Mouse (Mus musculus) C2C12 (cell line): ENCODE results near the gene Il1rn. TPM values are rescaled to one million over a fixed set of nuclear protein-coding genes. Genes with fewer than 3 reads are reported as not detected.

ENCODE experiments used
- H3K27me3 ChIP-seq: one replicate; pipeline ENCODE4 v1.6.1; 2011; ENCODE audit not compliant: control insufficient read depth, insufficient read depth, insufficient read length
- H3K36me3 ChIP-seq: one replicate; pipeline ENCODE4 v1.6.1; 2011; ENCODE audit not compliant: control insufficient read depth, insufficient read depth
- H3K4me3 ChIP-seq: one replicate; pipeline ENCODE4 v1.5.1; 2011; ENCODE audit warnings: mild to moderate bottlenecking, control low read depth; ENCODE audit not compliant: poor library complexity, insufficient read depth, severe bottlenecking
- H3K79me2 ChIP-seq: one replicate; pipeline ENCODE4 v1.6.1; 2011; ENCODE audit not compliant: control insufficient read depth, insufficient read depth
- H3K79me3 ChIP-seq: one replicate; pipeline ENCODE4 v1.6.1; 2011; ENCODE audit warnings: low read depth, control low read depth
- H3ac ChIP-seq: one replicate; pipeline ENCODE3; 2011; ENCODE audit warnings: low read depth; ENCODE audit not compliant: control insufficient read depth, insufficient read length
- CEBPB ChIP-seq: IDR thresholded peaks from one replicate; pipeline ENCODE4 v1.6.1; 2011; ENCODE audit warnings: low read depth, mild to moderate bottlenecking, control low read depth, moderate library complexity
- CTCF ChIP-seq: IDR thresholded peaks from one replicate; pipeline ENCODE4 v1.5.1; 2011; ENCODE audit not compliant: control insufficient read depth, insufficient read depth, insufficient read length
- FOSL1 ChIP-seq: IDR thresholded peaks from one replicate; pipeline ENCODE4 v1.8.0; 2011; ENCODE audit warnings: mild to moderate bottlenecking, low read length; ENCODE audit not compliant: poor library complexity, insufficient read depth, severe bottlenecking
- MAX ChIP-seq: IDR thresholded peaks from one replicate; pipeline ENCODE4 v1.6.1; 2011; ENCODE audit warnings: mild to moderate bottlenecking, control low read depth
- MYOD1 ChIP-seq: IDR thresholded peaks from one replicate; pipeline ENCODE4 v1.6.1; 2011; ENCODE audit warnings: low read depth; ENCODE audit not compliant: control insufficient read depth, insufficient read length
- MYOG ChIP-seq: IDR thresholded peaks from one replicate; pipeline ENCODE4 v1.6.1; 2011; ENCODE audit not compliant: control insufficient read depth, insufficient read length; ENCODE audit errors: extremely low read depth
- USF1 ChIP-seq: IDR thresholded peaks from one replicate; pipeline ENCODE4 v1.6.1; 2011; ENCODE audit warnings: low read depth, mild to moderate bottlenecking, control low read depth, moderate library complexity
- long read RNA-seq, 2 experiments: library from polyadenylated mRNA; unstranded; transcript quantifications; one replicate each; pipeline ENCODE4 v2.0.0; 2019 to 2020
- polyA plus RNA-seq: library from polyadenylated mRNA; unstranded; fragments of >200 nt; fragmentation: generic; extraction: Trizol; gene quantifications from one replicate; pipeline ENCODE4 v1.2.1, GENCODE M21; 2012; ENCODE audit warnings: missing spikeins

Il1rn gene
- polyA plus RNA-seq, result 0.20 TPM
- long read RNA-seq, experiment 1, transcript Il1rn-204 (5 exons, 2,474 nt), result major isoform, 12 of 15 reads
- long read RNA-seq, experiment 1, partial matches to known transcripts, result 1 of 15 reads
- long read RNA-seq, experiment 1, other reads (novel, unspliced or antisense), result 0 of 15 reads
- long read RNA-seq, experiment 2, partial matches to known transcripts, result 0 of 2 reads
- long read RNA-seq, experiment 2, other reads (novel, unspliced or antisense), result 0 of 2 reads

DNA sequence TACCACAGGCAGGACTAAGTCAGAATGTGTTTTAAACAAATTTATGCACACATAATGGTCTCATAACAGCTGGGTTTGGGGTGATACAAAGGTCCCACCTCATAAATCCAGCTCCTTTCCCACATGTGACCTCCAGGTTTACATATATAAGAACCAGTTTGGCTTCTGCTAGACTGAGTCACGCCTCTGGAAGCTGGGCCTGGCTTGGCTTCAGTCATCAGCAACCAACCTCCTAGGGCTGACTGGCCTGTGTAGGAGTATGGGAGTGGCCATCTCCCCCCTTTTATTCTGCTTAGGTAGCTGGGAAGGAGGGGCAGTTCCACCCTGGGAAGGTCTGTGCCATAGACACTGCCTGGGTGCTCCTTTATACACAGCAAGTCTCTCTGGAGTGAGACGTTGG lies at the start of gene Il1rn:
Gene Il1rn, plus strand, starts transcription at position 309 of the 400 bp plus-strand sequence.
- Histone ChIP-seq H3K79me2 (no peaks in the 10 kb centered on the region), H3K4me3 (no peak within 1 kb of the TSS), H3K36me3 (no peaks in the 10 kb centered on the region), H3K79me3 (no peaks in the 10 kb centered on the region), H3K27me3 (no peaks in the 10 kb centered on the region), H3ac (no peak within 1 kb of the TSS)
- TF ChIP-seq MYOD1 (peak; percentile 5), CTCF (no peak)

DNA sequence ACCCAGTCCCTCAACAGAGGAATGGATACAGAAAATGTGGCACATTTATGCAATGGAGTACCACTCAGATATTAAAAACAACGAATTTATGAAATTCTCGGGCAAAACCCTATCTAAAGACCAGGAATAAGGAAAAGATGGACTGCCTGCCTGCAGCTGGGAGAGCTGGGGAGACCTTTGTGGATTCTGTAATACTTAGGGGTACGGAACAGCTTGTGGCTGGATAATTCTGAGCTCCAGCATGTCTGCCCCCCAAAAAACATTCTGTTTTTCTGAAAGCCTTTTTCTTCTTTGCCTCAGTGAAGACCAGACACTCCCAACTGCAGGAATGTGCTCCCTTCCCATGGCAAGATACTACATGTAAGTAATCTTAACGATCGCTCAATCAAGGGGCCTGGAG lies 45.8 kb upstream of the Il1rn start, which contains the start of gene Il1f10:
Gene Il1f10, plus strand, starts transcription at position 301 of the 400 bp plus-strand sequence.
- no peaks in the 10 kb centered on the region for H3K27me3 ChIP-seq

DNA sequence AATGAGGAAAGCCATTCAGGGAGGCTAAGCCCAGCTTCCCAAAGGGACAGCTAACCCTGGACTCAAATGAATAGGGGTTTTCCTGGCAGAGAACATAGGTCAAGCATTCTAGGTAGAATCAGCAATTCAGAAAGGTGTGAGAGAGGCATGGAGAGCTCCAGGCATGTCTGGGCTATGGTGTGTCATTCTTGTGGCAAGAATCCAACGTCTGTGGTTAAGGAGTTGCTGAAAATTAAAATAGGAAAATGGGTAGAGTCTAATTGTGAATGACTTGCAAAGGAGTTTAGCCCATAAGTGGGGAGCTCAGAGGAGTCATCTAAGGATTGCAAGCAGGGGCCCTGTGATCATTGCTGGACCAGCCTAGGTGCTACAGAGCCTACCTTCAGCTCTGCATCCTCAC lies 42.0 kb upstream of the Il1rn start:
- H3K4me3 ChIP-seq, result no peak overlapping the region
- no peaks in the 10 kb centered on the region for H3K27me3 ChIP-seq
- H3K79me2 ChIP-seq, result no peaks in the 10 kb centered on the region
- H3K79me3 ChIP-seq, result no peaks in the 10 kb centered on the region
- H3ac ChIP-seq, result no peak overlapping the region
- no peaks in the 10 kb centered on the region for H3K36me3 ChIP-seq
- no peak for TF ChIP-seq MYOG
- TF ChIP-seq CEBPB, result no peak
- TF ChIP-seq USF1, result no peak

More for the DNA sequence above, 45.8 kb upstream of the Il1rn start, which contains the start of gene Il1f10:
- H3ac ChIP-seq, result no peak within 1 kb of the TSS
- H3K36me3 ChIP-seq, result no peaks in the 10 kb centered on the region
- no peaks in the 10 kb centered on the region for H3K79me2 ChIP-seq
- TF ChIP-seq CTCF (no peak), USF1 (no peak), MAX (no peak), MYOG (no peak), CEBPB (no peak), FOSL1 (no peak), MYOD1 (no peak)
- H3K4me3 ChIP-seq, result no peak within 1 kb of the TSS
- H3K79me3 ChIP-seq, result no peaks in the 10 kb centered on the region

- Histone ChIP-seq H3K27me3 (no peaks in the 10 kb centered on the region), H3K79me2 (no peaks in the 10 kb centered on the region), H3K36me3 (no peaks in the 10 kb centered on the region), H3K79me3 (no peaks in the 10 kb centered on the region), H3K4me3 (no peak overlapping the region), H3ac (no peak overlapping the region)
- TF ChIP-seq USF1 (no peak), MYOD1 (no peak), MAX (no peak), CEBPB (no peak), CTCF (no peak), FOSL1 (no peak), MYOG (no peak)
Observed at GRCm38 (mm10) chr2:24296837-24297236, 39.8 kb upstream of the Il1rn start.

DNA sequence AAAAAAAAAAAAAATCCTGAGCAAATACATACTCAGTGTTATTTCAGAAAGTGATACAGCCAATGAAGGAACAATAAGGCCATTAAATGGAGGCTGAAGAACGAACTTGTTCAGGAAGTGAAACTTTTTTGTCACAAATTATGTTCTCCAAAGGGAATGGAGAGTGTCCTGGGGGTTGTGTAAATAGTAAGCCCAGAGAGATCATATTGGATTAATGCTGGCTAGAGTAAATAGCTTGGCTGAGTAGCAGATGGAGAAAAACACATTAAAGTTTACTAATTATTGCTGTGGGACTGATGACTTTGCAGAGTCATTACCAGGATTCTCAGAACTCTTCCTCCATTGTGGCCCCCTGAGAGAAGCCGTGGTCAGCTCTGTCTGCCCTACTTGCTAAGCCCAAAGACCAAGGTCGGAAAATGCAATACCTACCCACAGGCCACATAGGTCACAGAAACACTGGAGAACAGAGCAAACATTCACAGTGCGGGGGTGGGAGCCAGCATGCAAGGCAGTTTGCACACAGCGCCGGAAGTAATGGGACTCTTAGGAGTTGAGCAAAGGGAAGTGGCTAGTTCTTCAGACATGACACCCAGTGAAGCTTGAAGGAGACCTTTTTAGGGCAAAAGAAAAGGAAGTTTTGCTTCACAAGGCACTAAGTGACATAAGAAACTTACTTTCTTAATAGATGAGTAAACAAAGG lies 25.2 kb upstream of the Il1rn start:
- no peaks in the 10 kb centered on the region for H3K36me3 ChIP-seq
- H3K79me2 ChIP-seq, result no peaks in the 10 kb centered on the region
- no peak for TF ChIP-seq MYOD1
- TF ChIP-seq CTCF, result no peak
- TF ChIP-seq MYOG, result no peak
- TF ChIP-seq FOSL1, result no peak
- TF ChIP-seq USF1, result no peak
- no peak for TF ChIP-seq CEBPB
- TF ChIP-seq MAX, result no peak
- no peaks in the 10 kb centered on the region for H3K27me3 ChIP-seq
- no peak overlapping the region for H3K4me3 ChIP-seq
- no peaks in the 10 kb centered on the region for H3K79me3 ChIP-seq
- no peak overlapping the region for H3ac ChIP-seq

DNA sequence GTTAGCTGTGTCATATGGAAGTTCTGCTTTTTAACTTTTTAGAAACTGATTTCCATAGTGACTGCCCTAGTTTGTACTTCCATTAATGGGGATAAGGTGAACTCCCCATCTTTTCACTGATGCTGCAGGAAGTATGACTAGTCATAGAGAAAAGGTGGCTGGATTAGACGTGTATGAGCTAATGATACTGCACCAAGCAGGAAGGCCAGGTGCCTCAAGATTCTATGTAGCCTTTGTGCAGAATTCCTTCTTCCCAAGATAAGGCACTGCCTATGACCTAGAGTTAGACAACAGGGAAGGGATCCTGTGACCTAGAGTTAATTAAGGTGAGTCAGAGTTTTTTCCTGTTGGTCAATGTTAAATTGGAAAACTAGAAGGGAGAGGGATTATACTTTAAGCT lies 19.7 kb upstream of the Il1rn start:
- TF ChIP-seq CEBPB, result no peak
- no peak for TF ChIP-seq CTCF
- no peak for TF ChIP-seq USF1
- TF ChIP-seq MAX, result no peak
- no peak for TF ChIP-seq MYOG
- TF ChIP-seq FOSL1, result no peak
- no peak for TF ChIP-seq MYOD1

More for the DNA sequence above, 19.7 kb upstream of the Il1rn start:
- H3K79me3 ChIP-seq, result no peaks in the 10 kb centered on the region
- H3K4me3 ChIP-seq, result no peak overlapping the region
- no peak overlapping the region for H3ac ChIP-seq
- no peaks in the 10 kb centered on the region for H3K36me3 ChIP-seq
- H3K27me3 ChIP-seq, result no peaks in the 10 kb centered on the region
- H3K79me2 ChIP-seq, result no peaks in the 10 kb centered on the region
